Mouse (Mus musculus) embryo, embryonic 11 days (tissue): ENCODE data around the gene Dnajc22.
A peak's percentile ranks its signal among the peaks of the same experiment; 100 is the strongest.

Source experiments
- DNase-seq: peaks from one replicate; pipeline ENCODE4 v3.0.0-alpha.2; 2015

Dnajc22 gene

GRCm38 (mm10) chr15:99087253-99088075 is 5.5 kb upstream of the Dnajc22 start, which contains the start of gene C1ql4:
C1ql4 (minus strand) TSS chr15:99087817.
- DNase-seq: peak; percentile 65

- peak; percentile 90 for DNase-seq
Measured at GRCm38 (mm10) chr15:99088292-99088691, 4.7 kb upstream of the Dnajc22 start.

- peak; percentile 45 for DNase-seq
Measured at GRCm38 (mm10) chr15:99089069-99089468, 3.9 kb upstream of the Dnajc22 start.

- DNase-seq: peak; percentile 88
Measured at GRCm38 (mm10) chr15:99093291-99094258, 605 bp downstream of the Dnajc22 start.

GRCm38 (mm10) chr15:99094631-99095270 is 1.8 kb downstream of the Dnajc22 start:
- peak; percentile 79 for DNase-seq

GRCm38 (mm10) chr15:99095356-99095755 is 2.4 kb downstream of the Dnajc22 start:
- no peak for DNase-seq

- no peak for DNase-seq
Measured at GRCm38 (mm10) chr15:99096061-99096793, 3.3 kb downstream of the Dnajc22 start.

- peak; percentile 74 for DNase-seq
Measured at GRCm38 (mm10) chr15:99096831-99097500, 4.0 kb downstream of the Dnajc22 start.

- peak; percentile 66 for DNase-seq
Measured at GRCm38 (mm10) chr15:99097840-99098492, 5.0 kb downstream of the Dnajc22 start.

GRCm38 (mm10) chr15:99098493-99098861 is 5.5 kb downstream of the Dnajc22 start:
- DNase-seq: peak; percentile 36

GRCm38 (mm10) chr15:99099139-99099556 is 6.2 kb downstream of the Dnajc22 start:
- peak; percentile 74 for DNase-seq

GRCm38 (mm10) chr15:99099984-99100383 is 7.0 kb downstream of the Dnajc22 start:
- no peak for DNase-seq

GRCm38 (mm10) chr15:99105238-99105637 is 12.3 kb downstream of the Dnajc22 start:
- no peak for DNase-seq

GRCm38 (mm10) chr15:99107866-99108265 is 14.9 kb downstream of the Dnajc22 start:
- DNase-seq: no peak

- DNase-seq: no peak
Measured at GRCm38 (mm10) chr15:99111139-99111538, 18.2 kb downstream of the Dnajc22 start.

- DNase-seq: no peak
Measured at GRCm38 (mm10) chr15:99111809-99112208, 18.8 kb downstream of the Dnajc22 start.

GRCm38 (mm10) chr15:99112843-99113395 is 19.9 kb downstream of the Dnajc22 start:
- no peak for DNase-seq

GRCm38 (mm10) chr15:99113396-99113975 is 20.5 kb downstream of the Dnajc22 start:
- peak; percentile 59 for DNase-seq

- DNase-seq: no peak
Measured at GRCm38 (mm10) chr15:99114312-99115064, 21.5 kb downstream of the Dnajc22 start.

GRCm38 (mm10) chr15:99115065-99115423 is 22.1 kb downstream of the Dnajc22 start:
- no peak for DNase-seq
